Mouse (Mus musculus): ENCODE measurements around the gene 1700029H14Rik.

1700029H14Rik gene

GRCm38 (mm10) chr8:13546421-13546820 is 15.8 kb downstream of the 1700029H14Rik start:
- DNase-seq (ENCODE audit: low spot score in 2 of 2), result no peak

GRCm38 (mm10) chr8:13541526-13541925 is 20.7 kb downstream of the 1700029H14Rik start:
- DNase-seq (ENCODE audit: low spot score in 2 of 2), result no peak

- DNase-seq (ENCODE audit: low spot score in 2 of 2), result no peak
Measured at GRCm38 (mm10) chr8:13540122-13540521, 22.1 kb downstream of the 1700029H14Rik start.

- DNase-seq (ENCODE audit: low spot score in 2 of 2), result no peak
Measured at GRCm38 (mm10) chr8:13538821-13539220, 23.4 kb downstream of the 1700029H14Rik start.

GRCm38 (mm10) chr8:13537102-13537501 is 25.2 kb downstream of the 1700029H14Rik start:
- no peak for DNase-seq (ENCODE audit: low spot score in 2 of 2)

GRCm38 (mm10) chr8:13533123-13533522 is 29.1 kb downstream of the 1700029H14Rik start:
- DNase-seq (ENCODE audit: low spot score in 2 of 2), result no peak

- DNase-seq (ENCODE audit: low spot score in 2 of 2), result no peak
Measured at GRCm38 (mm10) chr8:13531602-13532171, 30.6 kb downstream of the 1700029H14Rik start.

GRCm38 (mm10) chr8:13530941-13531340 is 31.3 kb downstream of the 1700029H14Rik start:
- DNase-seq (ENCODE audit: low spot score in 2 of 2), result peak; percentile 52 to 59

GRCm38 (mm10) chr8:13530401-13530800 is 31.9 kb downstream of the 1700029H14Rik start:
- DNase-seq (ENCODE audit: low spot score in 2 of 2), result no peak

- no peak for DNase-seq (ENCODE audit: low spot score in 2 of 2)
Measured at GRCm38 (mm10) chr8:13529891-13530316, 32.4 kb downstream of the 1700029H14Rik start.

GRCm38 (mm10) chr8:13529011-13529840 is 33.0 kb downstream of the 1700029H14Rik start:
- DNase-seq (ENCODE audit: low spot score in 2 of 2), result no peak

GRCm38 (mm10) chr8:13521392-13521791 is 40.9 kb downstream of the 1700029H14Rik start:
- no peak for DNase-seq (ENCODE audit: low spot score in 2 of 2)

- DNase-seq (ENCODE audit: low spot score in 2 of 2), result no peak
Measured at GRCm38 (mm10) chr8:13520349-13520748, 41.9 kb downstream of the 1700029H14Rik start.

GRCm38 (mm10) chr8:13519503-13519902 is 42.8 kb downstream of the 1700029H14Rik start:
- no peak for DNase-seq (ENCODE audit: low spot score in 2 of 2)

GRCm38 (mm10) chr8:13517284-13517781 is 44.9 kb downstream of the 1700029H14Rik start:
- no peak for DNase-seq (ENCODE audit: low spot score in 2 of 2)

GRCm38 (mm10) chr8:13516728-13517127 is 45.5 kb downstream of the 1700029H14Rik start:
- no peak for DNase-seq (ENCODE audit: low spot score in 2 of 2)

- no peak for DNase-seq (ENCODE audit: low spot score in 2 of 2)
Measured at GRCm38 (mm10) chr8:13516011-13516442, 46.2 kb downstream of the 1700029H14Rik start.

GRCm38 (mm10) chr8:13513556-13514370 is 48.5 kb downstream of the 1700029H14Rik start:
- no peak for DNase-seq (ENCODE audit: low spot score in 2 of 2)

- DNase-seq (ENCODE audit: low spot score in 2 of 2), result no peak
Measured at GRCm38 (mm10) chr8:13512677-13513076, 49.6 kb downstream of the 1700029H14Rik start.

GRCm38 (mm10) chr8:13512016-13512415 is 50.2 kb downstream of the 1700029H14Rik start:
- DNase-seq (ENCODE audit: low spot score in 2 of 2), result no peak

- DNase-seq (ENCODE audit: low spot score in 2 of 2), result no peak
Measured at GRCm38 (mm10) chr8:13507284-13507937, 54.9 kb downstream of the 1700029H14Rik start.

Data from spleen, postnatal 36 days (tissue).